Mouse (Mus musculus): Measurements from ENCODE around the gene Mllt3.

- no peak for TF ChIP-seq SRF (IDR thresholded peaks at IDR 0.05; ENCODE audit: control insufficient read depth, insufficient read length, low read depth)
- no peak for TF ChIP-seq POLR2A (IDR thresholded peaks at IDR 0.05; ENCODE audit: insufficient read length, low read depth)
Measured at GRCm38 (mm10) chr4:87829426-87830063, 203.6 kb downstream of the Mllt3 start.
